Mouse (Mus musculus): ENCODE data around the gene Phactr3.
"Not testable (repeated sequence)": the region's sequence is repeated elsewhere in the genome, so short reads cannot be mapped to it uniquely, and the experiment has no call there.

Phactr3 gene

DNA sequence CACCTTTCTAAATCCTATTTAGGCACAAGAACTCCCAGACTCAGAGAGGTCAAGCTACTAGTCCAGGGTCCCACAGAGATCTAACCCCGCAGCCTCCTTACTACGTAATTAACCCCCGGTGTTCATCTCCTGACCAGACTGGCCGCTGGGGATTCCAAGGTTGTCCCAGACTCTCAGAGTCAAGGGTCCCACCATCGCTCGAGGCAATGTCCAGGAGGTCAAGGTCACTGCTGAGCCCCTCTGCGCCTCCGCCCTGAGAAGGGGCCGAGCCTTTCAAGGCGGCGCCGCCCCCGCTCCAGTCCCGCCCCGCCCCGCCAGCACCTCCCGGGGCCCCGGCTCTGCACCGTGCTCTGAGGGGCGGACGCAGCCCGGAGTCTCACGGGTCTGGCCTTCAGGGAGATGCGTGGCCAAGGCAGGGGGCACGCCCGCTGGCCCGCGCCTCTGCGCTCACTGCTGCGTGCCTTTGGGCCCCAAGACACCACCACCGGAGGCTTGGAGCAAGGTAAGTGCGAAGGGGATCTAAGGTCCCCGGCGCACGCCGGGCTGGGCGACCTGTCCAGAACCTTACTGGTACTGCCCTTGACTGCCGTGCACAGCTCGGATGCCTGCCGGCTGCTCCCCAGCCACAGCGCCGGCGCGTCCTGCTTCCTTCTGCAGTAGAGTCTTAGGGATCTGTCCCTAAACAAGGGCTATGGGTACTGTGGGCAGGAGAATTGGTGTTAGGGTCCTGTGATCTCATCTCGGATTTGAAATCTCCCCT is at the start of gene Phactr3:
Gene Phactr3 (plus strand): TSS at position 175 of the 760 bp plus-strand sequence.
- peak; percentile 33 for DNase-seq (ENCODE audit: low spot score)

DNA sequence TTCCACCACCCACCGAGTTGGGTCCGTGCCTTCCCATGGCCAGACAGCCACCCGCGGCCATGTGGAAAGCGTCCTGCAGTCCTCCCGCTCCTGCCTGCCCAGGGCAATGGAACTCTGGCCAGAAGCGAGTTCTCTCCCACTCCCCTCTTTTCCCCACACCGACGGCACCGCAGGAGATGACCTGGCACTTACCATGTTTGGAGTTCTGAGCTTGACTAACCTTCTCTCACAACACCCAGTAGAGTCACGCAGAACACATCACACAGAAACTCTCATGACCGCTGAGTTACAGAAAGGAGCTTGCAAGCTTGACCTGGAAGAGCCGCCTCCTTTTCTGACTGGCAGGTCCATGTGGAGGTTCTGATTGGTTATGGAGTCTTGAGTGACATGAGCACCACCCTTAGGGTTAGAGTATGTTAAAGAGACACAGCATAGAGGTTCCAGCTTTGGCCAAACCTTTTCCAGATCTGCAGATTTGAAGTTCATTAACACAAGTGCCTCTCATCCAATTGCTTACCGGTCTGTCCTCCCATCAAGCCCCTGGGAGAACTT is 40.5 kb upstream of the Phactr3 start, which contains the start of gene Zfp931:
Gene Zfp931 (minus strand): TSS at position 311 of the 552 bp plus-strand sequence.
- not testable (repeated sequence) for DNase-seq (ENCODE audit: low spot score)

DNA sequence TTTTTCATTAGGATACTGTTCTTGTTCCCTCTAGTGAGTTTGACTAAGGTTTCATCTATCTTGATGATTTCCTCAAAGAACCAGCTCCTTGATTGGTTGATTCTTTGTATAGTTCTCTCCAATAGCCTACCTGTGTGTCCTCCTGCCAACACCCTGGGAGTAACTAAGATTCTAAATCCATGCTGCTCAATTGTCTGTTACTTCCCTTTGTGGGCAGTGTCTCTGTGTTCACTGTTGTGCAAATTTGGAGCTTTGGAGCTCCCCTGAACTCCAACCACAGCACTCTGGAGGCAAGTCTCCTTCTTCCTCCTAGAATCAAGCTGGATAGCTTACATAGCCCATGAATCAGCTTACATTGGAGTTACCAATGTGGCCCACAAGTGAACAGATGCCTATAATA is 29.2 kb upstream of the Phactr3 start:
- no peak for DNase-seq (ENCODE audit: low spot score)

DNA sequence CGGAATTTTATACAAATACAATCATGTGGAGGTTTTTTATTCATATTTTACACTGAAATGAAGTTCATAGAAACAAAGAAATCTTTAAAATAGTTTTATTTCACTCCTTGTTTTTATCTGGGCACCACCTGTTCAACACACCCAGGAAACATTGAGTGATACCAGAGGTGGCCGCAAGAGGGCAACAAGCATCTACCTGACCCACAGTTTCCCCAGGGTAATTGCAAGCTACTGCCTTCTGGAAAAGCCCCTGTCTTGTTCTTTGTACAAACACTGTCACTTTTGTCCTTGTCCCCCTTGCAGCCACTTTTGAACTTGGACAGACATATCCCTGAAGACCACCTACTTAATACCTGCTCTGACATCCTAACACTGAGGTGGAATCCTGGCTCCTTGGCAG is 20.8 kb upstream of the Phactr3 start:
- peak; percentile 70 for DNase-seq (ENCODE audit: low spot score)

DNA sequence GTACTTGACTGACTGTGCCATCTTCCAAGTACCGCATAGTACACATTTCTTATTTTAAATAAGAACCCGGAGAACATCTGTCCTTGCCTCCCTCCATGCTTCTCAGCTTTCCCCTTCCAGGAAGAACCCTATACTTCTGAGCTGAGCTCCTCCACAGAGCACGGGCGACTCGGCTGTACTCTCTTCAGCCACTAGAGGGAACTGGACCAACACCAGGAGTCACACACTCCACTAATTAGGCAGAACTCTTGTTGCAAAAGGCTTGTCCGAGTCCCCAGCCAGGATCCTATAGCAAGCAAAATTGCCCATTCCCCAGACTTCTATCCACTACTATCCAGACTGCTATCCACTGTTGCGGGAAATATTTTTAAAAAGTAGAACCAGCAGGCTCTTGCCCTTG is 16.8 kb upstream of the Phactr3 start:
- peak; percentile 80 for DNase-seq (ENCODE audit: low spot score)

DNA sequence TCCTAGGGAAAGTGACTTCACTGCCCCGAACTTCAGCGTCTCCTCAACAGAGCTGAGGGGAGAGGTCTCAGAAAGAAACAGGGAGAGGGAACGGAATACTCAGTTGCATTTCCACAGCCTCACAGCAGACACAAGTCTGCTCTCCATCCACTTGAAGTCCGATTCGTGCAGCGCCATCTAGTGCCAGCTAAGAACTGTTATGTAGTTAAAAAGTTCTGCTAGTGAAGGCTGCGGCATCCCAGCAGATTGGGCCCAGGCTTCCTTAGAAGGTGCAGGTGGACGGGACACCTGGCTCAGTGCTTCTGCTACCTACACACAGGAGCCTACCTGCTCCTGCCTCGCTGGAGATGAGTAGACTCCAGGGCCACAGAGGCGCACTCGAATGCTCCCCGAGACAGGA is 829 bp upstream of the Phactr3 start:
- peak; percentile 80 for DNase-seq (ENCODE audit: low spot score)

DNA sequence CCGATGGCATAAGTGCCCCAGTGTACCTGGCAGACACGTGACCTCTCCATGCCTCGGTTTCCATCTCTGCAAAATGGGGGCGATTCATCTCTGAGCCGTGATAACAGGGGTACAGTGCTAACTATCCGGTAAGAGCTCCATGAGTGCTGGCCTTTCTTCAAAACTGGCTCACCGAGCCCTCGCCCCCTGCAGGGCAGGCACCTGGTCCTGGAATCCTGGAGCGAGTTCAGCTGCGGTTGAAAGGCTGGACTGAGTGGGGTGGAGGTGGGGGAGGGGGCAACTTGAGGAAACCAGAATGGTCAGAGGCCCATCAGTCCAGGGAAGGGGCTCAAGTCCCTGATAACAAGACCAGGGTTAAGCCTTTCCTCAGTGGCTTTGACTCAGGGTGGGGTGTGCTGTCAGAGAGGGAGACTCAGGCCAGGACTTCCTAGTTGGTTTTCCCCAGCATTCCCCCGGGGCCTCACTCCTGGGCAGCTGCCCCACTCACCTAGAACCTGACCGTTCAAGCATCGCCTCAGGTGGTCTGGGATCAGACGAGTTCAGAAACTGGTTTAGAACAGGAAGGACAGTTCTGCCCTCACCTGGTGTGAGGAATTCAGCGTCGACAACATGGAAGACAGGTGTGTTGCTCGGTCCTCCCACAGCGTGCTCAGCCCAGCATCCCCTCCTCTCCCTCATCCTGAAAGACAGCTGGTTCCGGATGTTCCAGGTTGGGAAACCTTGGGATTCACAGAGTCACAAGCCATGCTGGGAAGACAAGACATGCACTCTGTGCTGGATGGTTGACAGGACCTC is 983 bp downstream of the Phactr3 start:
- no peak for DNase-seq (ENCODE audit: low spot score)

DNA sequence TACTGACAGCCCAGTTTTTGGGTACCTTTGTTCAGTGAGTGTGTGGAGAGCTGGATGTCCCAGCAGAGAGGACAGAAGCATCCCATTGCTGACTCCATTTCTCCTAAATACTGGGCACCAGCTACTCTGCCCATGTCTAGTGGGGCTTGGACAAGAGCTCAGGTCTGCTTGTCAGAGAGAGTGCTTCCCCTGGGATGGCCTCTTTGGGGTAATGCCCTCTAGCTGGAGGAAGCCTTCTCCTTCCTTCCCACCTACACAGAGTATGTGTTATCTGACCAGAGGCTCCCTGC is 1.5 kb downstream of the Phactr3 start:
- DNase-seq (ENCODE audit: low spot score): no peak

DNA sequence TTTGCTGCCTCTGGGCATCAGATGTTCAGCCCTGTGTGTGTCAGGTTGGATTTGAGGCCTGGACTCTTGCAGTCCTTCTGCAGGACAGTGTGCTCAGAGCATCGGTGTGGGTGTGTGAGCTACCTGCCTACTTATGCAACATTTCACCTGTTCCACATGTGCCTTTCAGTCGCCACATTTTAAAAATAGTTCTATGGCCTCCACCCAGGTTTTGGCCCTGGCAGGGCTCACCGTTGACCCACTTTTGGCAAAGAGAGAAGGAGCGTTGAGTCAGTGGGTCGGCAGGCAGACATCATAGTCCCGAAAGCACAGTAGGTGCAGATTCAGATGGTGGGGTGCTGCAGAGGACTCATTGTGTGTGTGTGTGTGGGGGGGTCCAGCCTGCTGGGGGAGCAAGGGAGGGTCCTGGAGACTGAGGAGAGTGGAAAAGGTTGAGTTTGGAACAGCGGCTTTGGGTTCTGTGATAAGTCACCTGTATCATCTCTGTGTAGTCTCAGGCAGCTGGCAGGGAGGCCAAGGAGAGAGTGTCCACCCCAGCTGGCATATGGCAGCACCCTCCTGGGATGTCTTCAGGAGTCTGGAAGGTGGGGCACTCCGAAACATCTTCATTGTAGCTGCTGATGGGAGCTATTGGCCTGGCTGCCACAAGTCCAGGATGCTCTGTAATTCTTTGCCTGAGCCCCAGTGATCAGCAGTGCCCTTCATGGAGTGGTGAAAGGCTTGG is 2.0 kb downstream of the Phactr3 start:
- no peak for DNase-seq (ENCODE audit: low spot score)

DNA sequence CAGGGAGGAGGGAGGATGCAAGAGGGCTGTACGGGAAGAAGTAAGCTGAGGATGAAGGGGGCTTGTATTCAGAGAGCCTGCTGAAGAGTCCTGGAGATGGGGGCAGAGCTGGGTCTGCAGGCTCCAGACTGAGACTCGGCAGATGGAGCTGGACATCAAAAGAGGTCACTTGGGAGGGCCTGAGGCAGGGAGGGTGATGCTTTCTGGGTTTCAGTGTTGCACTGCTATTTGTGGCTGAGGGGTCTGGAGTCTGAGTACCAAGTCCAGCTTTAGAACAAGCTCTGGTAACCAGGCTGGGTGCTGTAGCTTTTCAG is 2.6 kb downstream of the Phactr3 start:
- no peak for DNase-seq (ENCODE audit: low spot score)

DNA sequence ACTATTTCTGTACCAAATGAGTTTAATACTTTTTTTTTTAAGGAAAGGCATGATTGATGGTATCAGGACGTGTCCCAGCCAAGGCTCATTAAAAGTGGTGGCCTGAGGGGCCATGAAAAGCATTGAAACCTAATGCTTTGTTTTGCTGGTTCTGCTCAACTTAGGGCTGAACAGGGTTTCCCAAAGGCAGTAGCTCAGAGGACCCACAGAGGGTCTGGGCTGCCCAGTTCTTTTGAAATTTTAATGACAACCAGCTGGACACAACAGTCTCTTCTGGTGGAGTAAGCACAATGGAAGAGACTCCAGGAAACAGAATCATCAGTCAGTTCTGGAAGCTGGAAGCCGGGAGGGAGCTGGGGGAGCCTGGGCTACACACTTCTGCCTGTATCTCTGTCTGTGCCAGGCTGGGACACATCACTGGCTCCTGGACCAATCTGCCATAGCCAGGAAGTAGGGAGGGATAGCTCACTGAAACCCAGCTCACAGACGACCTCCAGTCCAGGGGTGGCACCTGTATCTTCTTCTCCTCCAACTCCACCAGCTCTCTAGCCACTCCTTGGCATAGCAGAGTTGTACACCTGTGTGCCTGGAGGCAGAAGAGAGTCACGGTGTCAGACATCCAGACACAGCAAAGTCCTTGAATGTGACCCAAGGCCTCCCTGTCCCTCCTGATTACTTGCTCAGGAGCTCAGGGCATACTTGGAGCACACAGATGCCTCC is 3.3 kb downstream of the Phactr3 start:
- peak; percentile 59 for DNase-seq (ENCODE audit: low spot score)

DNA sequence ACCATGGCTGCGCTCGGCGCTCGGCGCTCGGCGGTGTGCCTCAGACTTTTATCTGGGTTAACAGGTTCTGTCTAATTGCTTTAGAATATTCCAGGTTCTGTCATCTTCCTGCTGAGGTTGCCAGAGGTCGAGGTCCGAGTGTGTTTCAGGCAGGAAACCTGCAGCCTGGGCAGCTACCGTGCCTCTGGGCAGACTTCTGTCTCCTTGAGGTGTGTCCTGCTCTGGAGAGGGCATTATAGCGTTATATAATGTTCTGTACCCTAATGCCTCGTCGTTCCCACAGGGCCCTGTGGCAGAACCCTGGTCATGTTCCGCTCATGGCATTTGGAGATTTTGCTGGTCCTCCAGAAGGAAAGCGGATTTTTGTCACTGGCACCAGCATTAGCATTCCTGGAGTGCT is 4.7 kb downstream of the Phactr3 start:
- DNase-seq (ENCODE audit: low spot score): no peak

DNA sequence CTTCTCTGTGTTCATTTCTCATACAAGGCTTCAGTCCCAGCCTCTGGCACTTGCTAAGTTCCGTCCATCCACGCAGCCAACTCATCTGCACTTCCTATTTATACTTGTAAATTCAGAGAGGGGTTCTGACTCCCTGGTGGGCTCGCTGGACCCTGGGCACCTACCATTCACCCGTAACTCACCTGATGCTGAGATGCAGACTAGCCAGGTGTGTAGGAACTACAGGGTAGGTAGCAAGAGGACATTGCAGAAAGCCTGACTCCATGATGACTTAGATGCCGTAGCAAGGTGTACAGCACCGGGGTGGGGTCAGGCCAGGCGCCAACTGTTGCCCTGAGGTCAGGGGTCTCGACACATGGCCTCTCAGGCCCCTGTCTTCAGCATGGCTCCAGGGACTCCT is 6.7 kb downstream of the Phactr3 start:
- no peak for DNase-seq (ENCODE audit: low spot score)

DNA sequence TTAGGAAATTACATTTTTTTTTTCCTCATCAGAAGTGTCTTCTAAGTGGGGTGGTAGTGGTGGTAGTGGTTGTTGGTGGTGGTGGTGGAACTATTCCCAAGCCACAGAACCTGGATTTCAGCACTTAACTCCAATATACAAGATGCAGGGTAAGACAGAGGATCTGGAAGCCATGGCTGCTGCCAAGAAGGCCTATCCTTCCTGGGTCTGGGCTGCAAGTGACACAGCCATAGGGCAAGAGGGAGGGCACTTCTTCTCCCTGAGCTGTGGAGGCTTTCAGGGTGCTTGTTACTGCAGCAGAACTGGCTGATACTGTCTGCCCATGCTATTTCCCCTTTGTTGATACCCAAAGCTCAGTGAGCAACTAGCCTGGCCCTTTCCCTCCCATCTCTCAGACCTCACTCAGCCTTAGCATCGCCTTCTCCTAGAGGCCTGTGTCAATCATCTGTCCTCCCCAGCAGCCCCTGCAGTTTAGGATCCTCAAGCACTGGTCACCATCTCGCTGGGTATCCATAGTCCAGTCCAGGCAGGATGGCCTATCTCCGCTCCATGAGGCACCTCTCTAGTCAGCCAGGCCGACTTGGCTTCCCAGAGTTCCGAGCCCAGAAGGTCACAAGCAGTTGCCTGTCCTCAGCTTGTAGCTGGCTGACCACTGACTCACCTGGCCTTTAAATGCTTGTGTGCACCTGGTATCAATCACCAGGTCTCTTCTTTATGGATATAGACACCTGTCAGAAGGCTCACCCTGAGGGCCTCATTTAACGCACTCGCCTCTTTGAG is 7.5 kb downstream of the Phactr3 start:
- DNase-seq (ENCODE audit: low spot score): no peak

DNA sequence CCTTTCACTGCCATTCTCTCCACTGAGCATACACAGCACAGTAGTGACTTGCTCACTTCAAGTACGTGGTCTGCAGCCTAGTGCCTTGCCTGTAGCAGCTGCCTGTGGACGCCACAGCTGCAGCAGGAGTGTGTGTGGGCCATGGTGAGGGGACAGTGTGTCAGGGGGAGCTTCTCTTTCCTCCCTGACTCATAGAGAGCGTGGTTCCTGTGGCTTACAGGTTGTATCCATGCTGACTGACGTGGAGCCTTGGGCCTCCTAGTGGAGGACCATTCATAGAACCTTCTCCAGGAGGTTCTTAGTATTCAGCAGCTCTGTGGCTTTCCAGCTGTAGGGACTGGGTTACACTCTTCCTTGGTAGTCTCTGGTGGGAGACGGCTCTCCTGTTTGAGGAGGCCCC is 9.8 kb downstream of the Phactr3 start:
- DNase-seq (ENCODE audit: low spot score): no peak

DNA sequence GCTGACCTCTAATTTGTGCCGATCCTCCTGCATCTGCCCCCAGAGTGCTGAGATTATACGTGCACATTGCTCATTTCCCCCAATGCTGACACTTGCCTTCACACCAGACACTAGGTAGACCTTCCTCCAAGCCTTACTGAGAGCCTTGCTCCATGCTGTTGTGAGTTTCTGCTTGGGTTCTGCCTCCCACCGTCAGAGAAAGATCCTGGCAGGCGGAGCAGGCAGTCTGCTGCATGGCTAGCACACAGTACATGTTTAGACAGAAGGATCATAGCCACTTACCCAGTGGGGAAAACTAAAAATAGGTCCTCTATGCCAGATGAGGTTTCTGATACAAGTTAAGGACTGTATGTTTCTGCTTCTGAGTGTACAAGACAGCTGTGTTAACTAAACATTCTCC is 10.4 kb downstream of the Phactr3 start:
- DNase-seq (ENCODE audit: low spot score): no peak

DNA sequence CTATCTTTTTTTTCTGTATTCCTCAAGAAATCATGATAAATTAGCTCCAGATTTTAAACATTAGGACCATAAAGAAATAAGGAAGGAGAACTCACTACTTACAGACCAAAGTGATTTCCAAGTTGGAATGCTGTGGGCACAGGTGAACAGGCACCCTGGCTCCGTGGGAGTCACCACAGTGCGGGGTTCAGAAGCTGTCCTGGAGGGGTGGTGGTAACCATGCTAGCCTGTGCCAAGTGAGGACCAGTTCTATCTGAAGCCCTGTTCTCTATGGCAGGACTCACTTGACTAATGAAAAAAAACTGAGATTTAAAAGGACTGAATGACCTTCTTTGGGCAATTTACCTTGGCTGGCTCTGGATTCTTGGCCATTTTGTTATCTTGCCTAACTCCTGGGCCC is 10.9 kb downstream of the Phactr3 start:
- no peak for DNase-seq (ENCODE audit: low spot score)

DNA sequence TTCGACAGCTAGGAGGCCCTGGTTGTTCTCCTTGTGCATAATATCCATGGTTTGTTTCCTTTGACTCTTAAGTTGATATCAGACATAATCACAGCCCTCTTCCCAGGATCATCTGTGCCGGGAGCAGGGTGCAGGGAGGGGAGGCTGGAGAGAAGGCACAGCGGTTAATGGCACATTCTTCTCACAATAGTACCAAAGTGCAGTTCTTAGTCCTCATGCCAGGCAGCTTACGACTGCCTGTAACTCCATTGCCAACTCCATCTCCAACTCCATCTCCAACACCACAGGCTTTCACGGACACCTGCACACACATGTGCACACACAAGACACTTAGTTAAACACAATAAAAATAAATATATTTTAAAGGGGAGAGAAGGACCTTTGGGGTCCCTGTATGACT is 11.8 kb downstream of the Phactr3 start:
- DNase-seq (ENCODE audit: low spot score): no peak

DNA sequence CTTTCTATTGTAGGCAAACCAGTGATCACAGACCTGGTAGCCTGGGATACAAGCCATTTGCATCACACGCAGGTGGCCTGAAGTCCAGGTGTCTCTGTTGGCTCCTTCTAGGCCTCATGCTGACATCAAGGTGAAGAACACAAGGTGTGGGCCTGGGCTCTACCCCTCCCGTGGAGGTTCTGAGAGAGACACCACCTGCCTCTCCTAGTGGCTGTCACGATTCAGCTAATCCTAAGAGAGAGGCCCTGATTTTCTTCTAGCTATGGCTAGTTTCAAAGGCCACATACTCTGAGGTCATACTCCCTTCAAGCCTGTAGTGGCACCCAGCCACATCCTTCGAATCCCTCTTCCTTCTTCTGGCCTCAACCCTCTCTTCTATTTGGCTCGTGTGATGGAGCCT is 12.2 kb downstream of the Phactr3 start:
- no peak for DNase-seq (ENCODE audit: low spot score)

DNA sequence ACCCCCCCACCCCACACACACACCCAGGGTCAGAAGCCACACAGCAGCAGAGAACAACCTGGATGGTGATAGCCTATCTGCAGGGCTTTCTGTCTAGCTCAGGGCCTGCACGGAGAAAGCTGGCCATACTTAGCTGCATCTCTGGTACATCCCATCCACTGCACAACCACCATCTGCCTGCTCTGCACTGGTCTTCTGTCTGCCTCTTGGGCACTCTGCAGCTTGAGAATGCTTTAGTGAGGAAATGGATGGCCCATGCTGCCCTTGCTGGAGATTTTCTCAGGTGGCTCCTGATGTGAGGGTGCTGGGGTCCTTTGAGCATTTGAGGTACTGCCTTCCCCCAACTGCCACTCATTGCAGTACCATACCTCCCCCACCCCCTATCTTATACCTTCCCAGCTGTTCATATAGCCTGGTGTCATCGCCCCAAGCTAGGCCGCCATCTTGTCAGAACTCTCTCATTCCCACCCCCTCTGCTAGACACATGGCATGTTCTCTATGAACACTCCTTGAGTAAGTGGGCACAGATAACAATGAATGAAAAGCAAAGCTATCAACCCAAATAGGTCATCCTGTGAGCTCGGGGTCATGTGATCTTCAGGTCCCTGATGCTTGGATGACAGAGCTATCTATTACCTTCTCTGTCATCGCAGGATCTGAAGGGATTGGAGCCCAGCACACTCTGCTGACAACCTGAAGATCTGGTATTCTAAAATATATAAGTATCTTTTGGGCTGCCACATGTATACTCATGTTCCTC is 13.0 kb downstream of the Phactr3 start:
- DNase-seq (ENCODE audit: low spot score): no peak

DNA sequence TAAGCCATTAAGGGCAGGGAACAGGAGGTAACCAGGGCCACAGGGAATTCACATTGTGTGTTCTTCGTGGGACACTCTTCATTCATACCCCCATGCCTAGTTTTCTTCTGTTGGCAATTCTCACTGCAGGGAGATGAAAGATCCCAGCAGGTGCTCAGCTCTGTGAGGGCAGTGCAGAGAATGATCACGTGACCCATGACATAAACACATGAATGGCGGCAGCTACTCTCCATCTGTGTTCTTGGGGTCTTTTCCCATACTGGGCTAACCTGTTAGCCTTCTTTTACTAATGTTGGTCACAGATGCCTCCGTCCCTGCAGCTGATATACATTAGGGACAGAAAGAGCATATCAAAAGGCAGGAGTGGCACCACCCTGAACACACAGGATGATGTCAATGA is 16.9 kb downstream of the Phactr3 start:
- no peak for DNase-seq (ENCODE audit: low spot score)

Measured in embryo, embryonic 10.5 days (tissue).